Mouse (Mus musculus) intestine, postnatal 0 days (tissue): ENCODE measurements around the gene Chsy1. TPM values are rescaled to one million over a fixed set of nuclear protein-coding genes. Genes with fewer than 3 reads are reported as not detected.

Experiments
- ATAC-seq: fragments of 200-750 bp; cut with Nextera tagmentation; 2 replicates; pipeline ENCODE4 v1.8.0; 2017; ENCODE audit warnings: mild to moderate bottlenecking, moderate TSS enrichment, moderate library complexity
- H3K27ac ChIP-seq: fragments of 300-500 bp; sonication (generic); 2 replicates; pipeline ENCODE4 v1.5.1; 2014; ENCODE audit warnings: mild to moderate bottlenecking, low read depth, low read length, moderate library complexity
- H3K27me3 ChIP-seq: fragments of 300-500 bp; sonication (generic); replicated peaks from 2 replicates; pipeline ENCODE4 v1.6.1; 2014; ENCODE audit warnings: low read length, mixed read lengths; ENCODE audit not compliant: control insufficient read depth, insufficient read depth
- H3K36me3 ChIP-seq: fragments of 300-500 bp; sonication (generic); 2 replicates; pipeline ENCODE4 v1.6.1; 2014; ENCODE audit warnings: mild to moderate bottlenecking, moderate library complexity; ENCODE audit not compliant: control insufficient read depth, insufficient read depth
- H3K4me1 ChIP-seq: fragments of 300-500 bp; sonication (generic); replicated peaks from 2 replicates; pipeline ENCODE4 v1.6.1; 2014; ENCODE audit warnings: antibody characterized with exemption, low read length, mixed read lengths; ENCODE audit not compliant: control insufficient read depth, insufficient read depth
- H3K4me2 ChIP-seq: fragments of 300-500 bp; sonication (generic); replicated peaks from 2 replicates; pipeline ENCODE4 v1.6.1; 2014; ENCODE audit warnings: low read depth, mild to moderate bottlenecking, moderate library complexity
- H3K4me3 ChIP-seq: fragments of 300-500 bp; sonication (generic); 2 replicates; pipeline ENCODE4 v1.5.1; 2014; ENCODE audit warnings: low read depth, low read length
- H3K9ac ChIP-seq: fragments of 300-500 bp; sonication (generic); 2 replicates; pipeline ENCODE4 v1.6.1; 2014; ENCODE audit warnings: mild to moderate bottlenecking, low read depth, low read length
- H3K9me3 ChIP-seq: fragments of 300-500 bp; sonication (generic); 2 replicates; pipeline ENCODE4 v1.6.1; 2016; ENCODE audit warnings: mixed run types; ENCODE audit not compliant: control insufficient read depth
- CTCF ChIP-seq: sonication (generic); IDR thresholded peaks from 2 replicates; pipeline ENCODE4 v1.5.1; 2016; ENCODE audit warnings: low read depth, mild to moderate bottlenecking, control low read depth, antibody characterized with exemption, moderate library complexity
- WGBS: fragments of 180-500 bp; shearing (Covaris S2); extraction: QIAGEN DNeasy Blood & Tissue Kit; methylation state at CpG from one replicate; pipeline ENCODE4 v1.1.7; 2014; 5-methylcytosine and 5-hydroxymethylcytosine counted together
- polyA plus RNA-seq: library from polyadenylated mRNA; unstranded; fragments of >200 nt; fragmentation: Nextera tagmentation; extraction: Ambion mirVana; gene quantifications from 2 replicates; pipeline ENCODE4 v1.2.1, GENCODE M21; 2015

Chsy1 gene
- polyA plus RNA-seq, 1 experiment from 2014 or later, result 4.4 TPM

- Histone ChIP-seq H3K36me3 (no peaks in the 10 kb centered on the region), H3K9ac (no peak overlapping the region), H3K27me3 (no peaks in the 10 kb centered on the region), H3K9me3 (no peaks in the 10 kb centered on the region), H3K4me2 (no peak overlapping the region), H3K27ac (no peak overlapping the region), H3K4me3 (no peak overlapping the region), H3K4me1 (no peaks in the 10 kb centered on the region)
- ATAC-seq, result no peak
- TF ChIP-seq CTCF, result no peak
- 83% methylated on average over 11 of the region's 11 CpGs for WGBS
Observed at GRCm38 (mm10) chr7:66115821-66116343, 6.6 kb downstream of the Chsy1 start.

GRCm38 (mm10) chr7:66116906-66117482 lies 7.7 kb downstream of the Chsy1 start:
- no peaks in the 10 kb centered on the region for H3K27me3 ChIP-seq
- no peak overlapping the region; the same call in 1 of the 2 replicates for H3K9ac ChIP-seq
- TF ChIP-seq CTCF, result no peak
- 44% methylated on average over 8 of the region's 8 CpGs for WGBS
- no peaks in the 10 kb centered on the region for H3K4me1 ChIP-seq
- H3K4me2 ChIP-seq, result no peak overlapping the region
- H3K4me3 ChIP-seq, result no peak overlapping the region
- no peaks in the 10 kb centered on the region for H3K9me3 ChIP-seq
- no peak overlapping the region for H3K27ac ChIP-seq
- ATAC-seq, result no peak
- H3K36me3 ChIP-seq, result no peaks in the 10 kb centered on the region

- no peak for TF ChIP-seq CTCF
- Histone ChIP-seq H3K9ac (no peak overlapping the region), H3K36me3 (no peaks in the 10 kb centered on the region), H3K9me3 (no peaks in the 10 kb centered on the region), H3K27ac (no peak overlapping the region), H3K4me1 (no peaks in the 10 kb centered on the region), H3K4me3 (no peak overlapping the region), H3K27me3 (no peaks in the 10 kb centered on the region), H3K4me2 (no peak overlapping the region)
- no peak for ATAC-seq
- WGBS, result 86% methylated on average over 3 of the region's 3 CpGs
Observed at GRCm38 (mm10) chr7:66118046-66118445, 8.7 kb downstream of the Chsy1 start.

- WGBS, result 85% methylated on average over 7 of the region's 7 CpGs
- no peak for TF ChIP-seq CTCF
- no peak for ATAC-seq
Observed at GRCm38 (mm10) chr7:66118796-66119195, 9.5 kb downstream of the Chsy1 start.

GRCm38 (mm10) chr7:66120139-66120538 lies 10.8 kb downstream of the Chsy1 start:
- WGBS, result 68% methylated on average over 1 of the region's 1 CpGs
- H3K9me3 ChIP-seq, result no peaks in the 10 kb centered on the region
- H3K4me1 ChIP-seq, result no peaks in the 10 kb centered on the region
- no peaks in the 10 kb centered on the region for H3K27me3 ChIP-seq
- ATAC-seq, result no peak
- TF ChIP-seq CTCF, result no peak
- H3K4me3 ChIP-seq, result no peak overlapping the region
- no peaks in the 10 kb centered on the region for H3K36me3 ChIP-seq
- H3K4me2 ChIP-seq, result no peak overlapping the region
- no peak overlapping the region for H3K9ac ChIP-seq
- H3K27ac ChIP-seq, result no peak overlapping the region

More at GRCm38 (mm10) chr7:66118796-66119195, 9.5 kb downstream of the Chsy1 start:
- H3K36me3 ChIP-seq, result no peaks in the 10 kb centered on the region
- no peaks in the 10 kb centered on the region for H3K4me1 ChIP-seq
- H3K9ac ChIP-seq, result no peak overlapping the region
- no peaks in the 10 kb centered on the region for H3K9me3 ChIP-seq
- H3K4me3 ChIP-seq, result no peak overlapping the region
- H3K27ac ChIP-seq, result no peak overlapping the region
- H3K27me3 ChIP-seq, result no peaks in the 10 kb centered on the region
- H3K4me2 ChIP-seq, result no peak overlapping the region

GRCm38 (mm10) chr7:66120702-66121396 lies 11.5 kb downstream of the Chsy1 start:
- Histone ChIP-seq H3K9me3 (no peaks in the 10 kb centered on the region), H3K4me2 (no peak overlapping the region), H3K27me3 (no peaks in the 10 kb centered on the region), H3K4me3 (no peak overlapping the region), H3K36me3 (0 out of 2 replicates have a peak, but pooled peaks cover 5% of the 10 kb centered on the region), H3K9ac (no peak overlapping the region), H3K4me1 (no peaks in the 10 kb centered on the region), H3K27ac (no peak overlapping the region)
- no peak for TF ChIP-seq CTCF
- ATAC-seq, result no peak
- WGBS, result 70% methylated on average over 7 of the region's 7 CpGs
